In genomic region chr11:106162237-106162636, GRCm38 (mm10) we compare ENCODE assay signal across 26 mouse cellular contexts. TPM values are rescaled to one million over a fixed set of nuclear protein-coding genes. Genes with fewer than 3 reads are reported as not detected.
A peak's percentile ranks its signal among the peaks of the same experiment; 100 is the strongest.
DNase-seq lines count a peak whose midpoint lies in the region; TF ChIP-seq lines count a peak whose summit lies in the region.
"Had no signal": no experiment of that assay in that cellular context is flagged by ENCODE, and none has a peak within 500 bp of the region (broad histone marks: within the 10 kb centered on the region; RNA-seq: fewer than 3 reads in every experiment).

No protein-coding gene starts in this region.

- H3K27ac ChIP-seq in spleen, adult 2 months (ENCODE audit: insufficient read depth, low read length), result peak overlapping the region; percentile 98

- 58% methylated on average over 2 of the region's 2 CpGs for WGBS in spleen, adult 2 months

- TF ChIP-seq CTCF in spleen, adult 2 months (IDR thresholded peaks at IDR 0.05; ENCODE audit: extremely low read depth, insufficient read depth, insufficient read length, insufficient replicate concordance), result no peak

- peaks cover 27% of the 10 kb centered on the region for H3K36me3 ChIP-seq in spleen, adult 2 months (ENCODE audit: control insufficient read depth, insufficient read depth, low read length)

- peak; percentile 70 for DNase-seq in cerebellum, adult 9-11 months
- DNase-seq in cerebellum, postnatal 4 days (ENCODE audit: low spot score in 2 of 2), result no peak
- DNase-seq in heart, adult 11 months, result peak; percentile 86
- no peak for DNase-seq in heart, postnatal 36 days
- no peak for DNase-seq in spleen, adult 2 months (ENCODE audit: low read depth in 1 of 2, low spot score in 2 of 2)
- DNase-seq in spleen, adult 12 weeks (ENCODE audit: low spot score), result no peak
- peak; percentile 70 for DNase-seq in skeletal muscle tissue, adult 2 months (ENCODE audit: low read depth, low spot score)
- no peak for DNase-seq in retina, embryonic 14.5 days (ENCODE audit: low spot score)
- DNase-seq: adrenal gland, postnatal 25 days; heart, adult 18-20 months; kidney, adult 2 months; kidney, postnatal 10 days; lung, postnatal 4 days; right cerebral cortex, postnatal 14 days had no signal

- H3K4me1 ChIP-seq in spleen, adult 2 months (ENCODE audit: control insufficient read depth, insufficient read depth, insufficient read length), result peaks cover 25% of the 10 kb centered on the region; the same call in 1 of the 2 replicates

- intact Hi-C loops in heart, postnatal 36 days (cut with DNase I), result no loop called here

- no peak for TF ChIP-seq POLR2A in spleen, adult 2 months (IDR thresholded peaks at IDR 0.05; ENCODE audit: low read depth, low read length)

- H3K27me3 ChIP-seq in spleen, adult 2 months (ENCODE audit: control insufficient read depth, insufficient read depth, low read length), result no peaks in the 10 kb centered on the region
- H3K27me3 ChIP-seq: CH12.LX; forebrain, embryonic 13.5 days; lung, embryonic 15.5 days had no signal

- no peak overlapping the region for H3K4me3 ChIP-seq in spleen, adult 2 months (ENCODE audit: extremely low read depth, insufficient read depth, insufficient read length)
- H3K4me3 ChIP-seq: erythroblast, embryonic 14.5 days; forebrain, embryonic 13.5 days; lung, embryonic 15.5 days had no signal

RNA-seq across cellular contexts. Expression of gene Limd2, which starts 1.6 kb away (rescaled TPM):
- total RNA-seq in heart, postnatal 36 days (2021), result 1 to 10 TPM; 4.2 to 4.8 TPM
- polyA plus RNA-seq in spleen, adult 2 months (2012; rRNA removed), result 305 and 309 TPM in 2 replicates

RNA-seq across cellular contexts. Expression of gene Gm10840, which starts 1.6 kb away (rescaled TPM):
- total RNA-seq in heart, postnatal 36 days (2021), result not detected
- 0.72 TPM in 1 of 2 replicates, not detected in the other for polyA plus RNA-seq in spleen, adult 2 months (2012; rRNA removed)
- total RNA-seq: adrenal gland, postnatal 25 days; CH12.LX; heart, adult 18-20 months; left cerebral cortex, postnatal 36 days; MEL had no signal
- polyA plus RNA-seq: erythroblast, embryonic 14.5 days; forebrain, embryonic 13.5 days; heart, embryonic 16.5 days; hindbrain, embryonic 11.5 days; inflammation-experienced regulatory T-cells, adult 6 months; kidney, adult 2 months; liver, embryonic 11.5 days; lung, embryonic 15.5 days; neural tube, embryonic 11.5 days; stomach, embryonic 16.5 days had no signal

RNA-seq across cellular contexts. Expression of gene Strada, which starts 39.7 kb away (rescaled TPM):
- total RNA-seq in heart, postnatal 36 days (2021), result 1 to 10 TPM; 7.2 to 8.2 TPM
- polyA plus RNA-seq in spleen, adult 2 months (2012; rRNA removed), result 32.6 and 36.7 TPM in 2 replicates

RNA-seq across cellular contexts. Expression of gene Ccdc47, which starts 53.9 kb away (rescaled TPM):
- total RNA-seq in heart, postnatal 36 days (2021), result 10 to 100 TPM; 72.5 to 82.4 TPM
- polyA plus RNA-seq in spleen, adult 2 months (2012; rRNA removed), result 7.0 and 7.3 TPM in 2 replicates

RNA-seq across cellular contexts. Expression of gene Ddx42, which starts 54.5 kb away (rescaled TPM):
- 10 to 100 TPM; 26.5 to 28.7 TPM for total RNA-seq in heart, postnatal 36 days (2021)
- 7.1 and 7.4 TPM in 2 replicates for polyA plus RNA-seq in spleen, adult 2 months (2012; rRNA removed)

Comparison
In these comparisons a context has a peak if more than half of its experiments do, and no peak if none do; other contexts are left out.
1. DNase-seq: peak in cerebellum, adult 9-11 months (single experiment), heart, adult 11 months (single experiment) and skeletal muscle tissue, adult 2 months (single experiment); none in cerebellum, postnatal 4 days (0 of 2), heart, postnatal 36 days (0 of 2), spleen, adult 2 months (0 of 2), spleen, adult 12 weeks (single experiment) and retina, embryonic 14.5 days (single experiment).